Mouse (Mus musculus) T-helper 2 cell (primary cell): Measurements from ENCODE around the gene Sgip1.

Experiments used
- in situ Hi-C: fragments of 300-600 bp; cut with MboI, MseI; formaldehyde crosslinking; loops from one replicate; pipeline ENCODE4 v1.15.1; 2025; ENCODE audit warnings: high pct_unique_total_duplicates

Gene Sgip1

GRCm38 (mm10) chr4:102887770-102888689 is 146.9 kb downstream of the Sgip1 start:
- in situ Hi-C loops, result loop anchor here (25.0 kb wide), 1 partner anchor 376 kb away; no protein-coding TSS in a partner anchor

DNA sequence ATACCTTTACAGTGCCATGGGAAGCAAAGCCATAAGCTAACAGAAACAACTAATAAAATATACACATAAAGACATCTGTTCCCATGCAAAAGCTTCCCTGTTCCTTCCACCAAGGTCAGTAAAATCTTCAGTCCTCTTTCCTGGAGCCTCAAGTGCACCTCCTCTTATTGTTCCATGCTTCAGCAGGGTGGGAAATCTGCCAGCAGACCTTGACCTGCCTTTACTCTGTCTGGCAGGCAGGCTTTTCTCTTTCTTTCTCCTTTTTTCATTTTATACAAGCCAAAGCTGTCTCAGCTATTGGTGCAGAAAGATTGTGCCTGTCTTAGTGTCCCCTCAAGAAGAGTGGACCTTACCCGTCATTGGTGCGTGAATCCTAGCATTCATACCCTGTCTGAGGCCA is 154.8 kb downstream of the Sgip1 start:
- in situ Hi-C loops, result loop anchor here (25.0 kb wide), 1 partner anchor 384 kb away; no protein-coding TSS in a partner anchor

GRCm38 (mm10) chr4:102898987-102899386 is 157.9 kb downstream of the Sgip1 start:
- in situ Hi-C loops, result loop anchor here (25.0 kb wide), 1 partner anchor 387 kb away; no protein-coding TSS in a partner anchor

DNA sequence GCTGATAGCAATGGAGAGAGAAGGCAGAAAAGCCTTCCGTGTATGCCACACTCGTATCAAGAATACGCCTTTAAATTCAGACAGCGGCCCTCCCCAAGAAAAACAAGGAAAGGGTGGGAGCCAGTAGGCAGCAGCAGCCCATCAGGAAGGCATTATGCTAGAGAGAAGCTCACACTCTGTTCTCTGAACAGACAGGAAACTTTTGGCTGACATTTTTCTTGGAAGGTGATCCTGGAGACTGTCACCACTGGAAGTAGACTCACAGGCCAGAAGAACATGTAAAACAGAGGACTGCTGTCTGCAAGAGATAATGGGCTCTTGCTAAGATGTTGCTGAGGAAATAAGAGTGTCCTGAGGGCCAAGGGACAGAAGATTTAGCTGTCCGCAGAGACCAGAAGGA is 158.6 kb downstream of the Sgip1 start:
- in situ Hi-C loops, result loop anchor here (10.0 to 25.0 kb wide), 2 partner anchors 387 to 1655 kb away; no protein-coding TSS in a partner anchor

GRCm38 (mm10) chr4:102900166-102900565 is 159.1 kb downstream of the Sgip1 start:
- in situ Hi-C loops, result loop anchor here (10.0 kb wide), 1 partner anchor 1655 kb away; no protein-coding TSS in a partner anchor

DNA sequence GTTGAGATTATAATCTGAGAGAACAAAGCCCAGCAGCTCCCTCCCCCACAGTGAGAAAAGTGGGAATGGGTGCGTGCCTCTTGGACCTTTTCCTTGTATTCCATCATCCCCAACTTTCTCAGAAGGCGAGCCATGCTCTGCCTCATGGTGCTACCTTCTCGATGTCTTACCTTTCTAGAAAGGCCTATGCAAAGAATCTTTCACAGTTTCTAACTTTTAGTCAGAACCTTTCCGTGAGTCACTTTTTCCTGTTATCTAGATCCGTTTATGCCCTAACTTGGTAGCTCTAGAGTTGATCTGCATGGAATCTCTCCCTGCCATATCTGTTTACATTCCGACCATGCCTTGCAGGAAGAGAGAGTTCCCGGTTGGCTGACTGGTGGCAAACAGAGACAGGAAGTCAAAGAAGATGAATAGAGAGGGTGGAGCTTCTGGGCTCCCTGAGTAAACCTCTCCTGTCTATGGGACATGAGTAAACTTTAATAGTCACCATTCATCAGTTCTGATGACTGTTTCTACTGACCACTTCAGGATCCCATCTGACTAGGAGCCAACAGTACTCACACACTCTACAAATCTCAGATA is 166.8 kb downstream of the Sgip1 start:
- in situ Hi-C loops, result loop anchor here (10.0 kb wide), 1 partner anchor 1663 kb away; no protein-coding TSS in a partner anchor

GRCm38 (mm10) chr4:102910191-102910590 is 169.1 kb downstream of the Sgip1 start:
- in situ Hi-C loops, result no loop called here

DNA sequence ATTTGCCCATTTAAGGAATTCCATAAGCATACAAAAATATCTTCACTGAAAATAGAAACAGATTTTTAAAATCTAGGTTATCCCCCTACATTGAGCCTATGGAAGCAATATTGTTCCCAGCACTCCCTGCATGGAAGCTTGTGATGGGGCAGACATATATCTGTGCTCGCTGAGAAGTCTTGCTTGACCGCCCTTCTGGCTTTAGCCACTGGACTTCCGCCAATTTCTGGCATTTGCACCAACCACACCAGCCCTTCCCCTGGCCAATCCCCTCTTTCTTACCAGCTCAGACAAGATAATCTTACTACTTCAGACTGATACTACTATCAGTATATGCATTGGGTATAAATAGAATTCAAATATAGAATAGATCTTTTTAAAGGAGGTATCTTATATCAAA is 172.1 kb downstream of the Sgip1 start:
- in situ Hi-C loops, result no loop called here

DNA sequence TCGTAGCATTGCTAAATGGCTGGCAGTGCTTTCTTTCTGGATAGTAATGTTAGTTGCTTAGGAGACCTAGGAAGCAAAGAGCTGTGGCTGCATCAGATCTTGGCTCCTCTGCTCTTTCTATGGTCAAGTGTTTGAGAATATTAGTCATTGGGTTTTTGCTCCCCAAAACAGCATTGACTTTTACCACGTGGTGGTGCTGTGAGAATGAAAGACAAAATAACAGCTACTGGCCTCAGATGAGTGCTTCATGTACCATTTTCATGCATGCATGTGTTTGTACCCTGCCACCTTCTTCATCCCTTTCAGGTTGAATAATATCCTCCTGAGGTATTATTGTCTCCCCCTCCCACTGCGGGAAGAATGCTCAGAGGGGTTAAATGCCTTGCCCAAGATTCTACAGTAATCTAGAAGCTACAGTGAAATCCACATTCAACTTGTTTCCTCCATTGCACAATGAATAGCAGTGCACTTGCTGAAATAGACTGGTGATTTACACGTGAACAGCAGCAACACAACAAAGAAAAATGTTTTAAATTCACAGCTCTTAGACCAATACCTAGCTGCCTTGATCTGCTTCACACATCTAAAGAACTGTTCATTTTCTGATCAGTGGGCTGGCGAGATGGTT is 172.7 kb downstream of the Sgip1 start:
- in situ Hi-C loops, result no loop called here

- in situ Hi-C loops, result no loop called here
Measured at GRCm38 (mm10) chr4:102918191-102918590, 177.1 kb downstream of the Sgip1 start.

DNA sequence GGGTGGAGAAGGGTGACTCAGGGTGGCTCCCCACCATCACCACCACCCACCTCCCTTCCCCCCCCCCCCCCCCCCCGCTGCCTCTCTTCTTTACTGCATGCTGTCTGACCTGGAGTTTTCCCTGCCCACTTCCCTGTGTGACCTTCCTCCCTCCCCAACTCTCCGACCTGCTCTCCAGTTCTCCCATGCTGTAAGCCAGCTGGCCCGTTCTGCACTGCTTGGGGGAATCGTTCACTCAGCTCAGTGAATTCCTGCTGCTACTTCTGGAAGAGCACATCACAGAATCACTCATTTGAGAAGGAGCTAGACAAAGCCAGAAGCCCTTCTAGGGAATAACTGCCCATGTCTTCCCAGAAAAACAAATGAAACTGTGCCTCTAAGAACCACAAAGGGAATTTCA is 188.4 kb downstream of the Sgip1 start:
- in situ Hi-C loops, result no loop called here

- in situ Hi-C loops, result no loop called here
Measured at GRCm38 (mm10) chr4:102930679-102931078, 189.6 kb downstream of the Sgip1 start.

GRCm38 (mm10) chr4:102940266-102940665 is 199.2 kb downstream of the Sgip1 start:
- in situ Hi-C loops, result no loop called here

GRCm38 (mm10) chr4:102940738-102941137 is 199.6 kb downstream of the Sgip1 start:
- in situ Hi-C loops, result no loop called here

DNA sequence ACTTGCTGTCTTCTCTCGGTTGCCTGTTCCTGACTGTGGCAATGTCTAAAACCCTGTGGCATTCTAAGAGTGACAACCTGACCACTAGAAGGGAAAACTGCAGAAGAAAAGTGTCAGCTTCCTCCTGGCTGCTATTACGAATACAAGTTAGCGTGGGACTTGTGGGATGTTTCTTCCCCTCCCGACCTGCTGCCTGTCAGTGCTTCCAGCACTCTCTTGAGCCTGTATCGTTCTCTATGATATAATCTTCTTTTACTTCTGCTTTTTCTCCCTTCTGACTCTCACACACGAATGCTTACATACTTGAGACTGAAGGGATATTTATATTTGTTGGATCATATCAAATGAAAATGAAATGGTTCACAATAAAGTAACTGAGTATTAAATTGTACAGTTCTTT is 203.2 kb downstream of the Sgip1 start:
- in situ Hi-C loops, result no loop called here

- in situ Hi-C loops, result no loop called here
Measured at GRCm38 (mm10) chr4:102952476-102952875, 211.4 kb downstream of the Sgip1 start.

DNA sequence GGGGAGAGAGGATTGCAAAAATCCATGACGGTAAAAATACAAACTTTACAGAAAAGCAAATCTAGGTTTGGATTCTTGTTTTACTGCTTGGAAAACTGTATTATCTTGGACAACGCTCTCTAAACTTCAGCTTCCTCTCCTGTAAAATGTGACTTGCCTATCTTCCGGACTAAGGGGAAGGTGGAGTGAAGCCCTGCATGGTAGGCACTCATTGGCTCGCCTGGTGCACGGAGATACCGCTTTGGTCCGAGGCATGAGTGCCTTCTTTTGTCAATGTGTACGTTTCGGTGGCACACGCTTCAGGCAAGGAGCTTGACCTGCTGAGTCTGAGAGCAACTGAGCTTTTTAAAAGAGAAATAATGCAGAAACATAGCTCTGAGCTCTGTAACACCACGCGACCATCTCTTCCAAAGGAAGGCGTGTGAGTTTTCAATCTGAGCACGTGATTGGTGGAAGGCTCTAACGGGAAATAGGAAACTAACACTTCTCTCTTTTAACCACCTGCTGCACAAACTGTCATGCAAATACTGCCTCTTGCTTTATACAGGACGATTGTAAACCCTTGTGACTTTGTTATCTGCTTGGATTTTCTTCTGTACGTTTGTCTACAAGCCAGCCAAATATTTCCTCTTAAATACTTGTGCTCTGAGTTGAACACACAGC is 214.3 kb downstream of the Sgip1 start:
- in situ Hi-C loops, result no loop called here

DNA sequence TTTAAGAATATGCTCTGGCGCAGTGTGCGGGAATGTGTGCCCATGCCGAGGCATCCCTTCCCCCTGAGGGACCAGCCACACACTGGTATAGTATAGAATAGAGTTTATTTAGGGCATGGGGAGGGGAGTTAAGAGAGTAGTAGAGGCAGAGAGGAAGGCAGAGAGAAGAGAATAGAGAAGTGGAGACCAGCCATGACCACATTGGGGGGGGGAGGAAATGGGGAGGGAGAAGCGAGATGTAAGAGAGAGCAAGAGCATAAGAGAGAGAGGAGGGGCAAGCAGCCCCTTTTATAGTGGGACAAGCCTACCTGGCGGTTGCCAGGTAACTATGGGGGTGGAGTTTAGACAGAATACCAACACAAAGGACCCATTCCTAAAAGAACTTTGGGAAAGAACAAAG is 218.3 kb downstream of the Sgip1 start:
- in situ Hi-C loops, result no loop called here

DNA sequence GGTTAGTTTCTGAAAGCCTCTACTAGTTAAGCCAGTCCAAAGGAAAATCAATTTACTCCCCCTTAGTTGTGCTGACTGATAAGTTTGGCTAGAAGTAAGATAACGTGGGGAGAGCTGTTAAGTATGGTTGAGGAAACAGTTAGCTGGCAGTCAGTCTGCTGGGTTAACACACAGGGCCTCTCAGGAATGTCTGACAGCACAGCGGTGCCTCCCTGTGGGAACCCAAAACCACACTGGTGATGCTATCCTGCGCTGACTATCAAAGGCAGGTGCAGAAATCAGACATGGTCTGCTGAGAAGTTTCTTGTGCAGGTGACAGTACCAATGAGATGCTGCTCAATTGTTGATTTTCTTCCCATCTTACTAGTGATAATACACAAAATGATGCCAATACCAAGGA is 223.1 kb downstream of the Sgip1 start:
- in situ Hi-C loops, result no loop called here

- in situ Hi-C loops, result no loop called here
Measured at GRCm38 (mm10) chr4:102967811-102968210, 226.7 kb downstream of the Sgip1 start.

DNA sequence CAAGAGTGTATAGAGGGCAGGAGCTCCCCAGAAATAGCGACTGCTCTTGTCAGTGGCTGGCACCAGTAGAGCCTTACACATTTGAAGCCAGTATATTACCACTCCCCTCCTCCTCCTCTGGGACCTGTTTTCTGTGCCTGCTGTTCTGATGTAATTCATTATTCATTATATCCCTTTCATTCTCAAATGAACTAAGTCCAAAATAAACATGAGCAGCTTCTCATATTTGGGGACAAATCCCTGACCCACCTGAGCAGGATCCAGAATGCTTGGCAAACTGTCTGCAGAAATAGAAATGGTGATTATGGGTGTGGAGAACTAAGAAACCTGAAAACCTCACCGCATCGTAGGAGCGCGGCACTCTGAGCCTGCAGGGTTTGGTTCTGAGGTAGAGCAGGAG is 228.5 kb downstream of the Sgip1 start:
- in situ Hi-C loops, result no loop called here

- in situ Hi-C loops, result no loop called here
Measured at GRCm38 (mm10) chr4:102971159-102971558, 230.1 kb downstream of the Sgip1 start.
